In the genomic region with DNA sequence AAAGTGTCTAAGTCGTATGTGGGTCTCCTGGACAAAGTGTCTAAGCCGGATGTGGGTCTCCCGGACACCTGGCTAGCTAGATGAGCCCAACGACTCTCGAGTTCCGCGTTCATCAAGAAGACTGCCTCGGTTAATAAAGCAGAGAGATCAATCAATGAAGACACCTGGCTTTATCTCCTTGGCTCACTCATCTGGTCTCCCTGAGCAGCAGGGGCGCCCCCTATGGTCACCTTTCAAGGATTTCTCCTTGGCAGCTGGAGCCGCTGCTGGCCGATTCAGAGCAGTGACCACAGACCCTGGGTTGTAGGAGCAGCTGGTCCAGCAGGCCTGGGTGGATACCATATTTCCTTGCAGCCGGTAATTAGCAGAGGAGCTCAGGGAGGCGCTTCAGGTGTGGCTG, we compare ENCODE assay signal across 7 mouse cellular contexts. TPM values are rescaled to one million over a fixed set of nuclear protein-coding genes. Genes with fewer than 3 reads are reported as not detected.
DNase-seq lines count a peak whose midpoint lies in the region; ATAC-seq and TF ChIP-seq lines count a peak whose summit lies in the region.

No protein-coding gene starts in this region.

- no peaks in the 10 kb centered on the region for H3K4me1 ChIP-seq in liver, embryonic 14.5 days (replicated peaks; ENCODE audit: control insufficient read depth in 2 of 2, insufficient read depth in 2 of 2, low read length in 1 of 2)
- peaks cover 17% of the 10 kb centered on the region for H3K4me1 ChIP-seq in embryonic facial prominence, embryonic 15.5 days
- H3K4me1 ChIP-seq in kidney, embryonic 16.5 days (ENCODE audit: insufficient read depth, low read length): peaks cover 29% of the 10 kb centered on the region
- H3K4me1 ChIP-seq in neural tube, embryonic 13.5 days (replicated peaks): peaks cover 19% of the 10 kb centered on the region

- no peak for ATAC-seq in liver, embryonic 14.5 days (ENCODE audit: insufficient read depth)
- ATAC-seq in embryonic facial prominence, embryonic 15.5 days (ENCODE audit: insufficient number of reproducible peaks, low FRiP score, low TSS enrichment, low read depth): no peak
- ATAC-seq in kidney, embryonic 16.5 days (ENCODE audit: low FRiP score, low TSS enrichment): no peak
- ATAC-seq in neural tube, embryonic 13.5 days (ENCODE audit: low read depth): no peak
- no peak for ATAC-seq in megakaryocyte, adult 5-6 weeks (ENCODE audit: poor library complexity, severe bottlenecking)
- ATAC-seq in activated CD4-positive, CD25-positive, alpha-beta regulatory T cell, adult 4 months: no peak

- peak; percentile 41; the same call in 1 of the 2 replicates for TF ChIP-seq CTCF in liver, embryonic 14.5 days (IDR thresholded peaks at IDR 0.05; ENCODE audit: low read depth)

- no peak overlapping the region for H3K4me3 ChIP-seq in liver, embryonic 14.5 days (ENCODE audit: insufficient read depth in 1 of 2, low read depth in 2 of 2, low read length in 2 of 2)
- peak overlapping the region; percentile 68 for H3K4me3 ChIP-seq in embryonic facial prominence, embryonic 15.5 days (replicated peaks)
- H3K4me3 ChIP-seq in kidney, embryonic 16.5 days (ENCODE audit: low read length): peak overlapping the region; percentile 66; the same call in 1 of the 2 replicates
- no peak overlapping the region for H3K4me3 ChIP-seq in neural tube, embryonic 13.5 days

- 19% methylated on average over 13 of the region's 13 CpGs for WGBS in liver, embryonic 14.5 days (ENCODE audit: insufficient replicate concordance)
- 22% methylated on average over 13 of the region's 13 CpGs for WGBS in embryonic facial prominence, embryonic 15.5 days
- 18% methylated on average over 13 of the region's 13 CpGs for WGBS in kidney, embryonic 16.5 days
- WGBS in neural tube, embryonic 13.5 days: 20% methylated on average over 13 of the region's 13 CpGs

- no peak overlapping the region for H3K4me2 ChIP-seq in liver, embryonic 14.5 days (ENCODE audit: low read depth)
- peak overlapping the region; percentile 100 for H3K4me2 ChIP-seq in embryonic facial prominence, embryonic 15.5 days (replicated peaks)
- peak overlapping the region; percentile 100 for H3K4me2 ChIP-seq in kidney, embryonic 16.5 days (replicated peaks; ENCODE audit: low read depth, low read length)
- peak overlapping the region; percentile 99 for H3K4me2 ChIP-seq in neural tube, embryonic 13.5 days

- TF ChIP-seq EP300 in liver, embryonic 14.5 days (IDR thresholded peaks at IDR 0.05; ENCODE audit: low read depth): no peak

- no peaks in the 10 kb centered on the region for H3K36me3 ChIP-seq in liver, embryonic 14.5 days (replicated peaks; ENCODE audit: control insufficient read depth, insufficient read depth, low read depth)
- no peaks in the 10 kb centered on the region for H3K36me3 ChIP-seq in embryonic facial prominence, embryonic 15.5 days
- no peaks in the 10 kb centered on the region for H3K36me3 ChIP-seq in kidney, embryonic 16.5 days (ENCODE audit: insufficient read depth, low read length)
- no peaks in the 10 kb centered on the region for H3K36me3 ChIP-seq in neural tube, embryonic 13.5 days

- peaks cover 39% of the 10 kb centered on the region for H3K27me3 ChIP-seq in liver, embryonic 14.5 days (ENCODE audit: control insufficient read depth, insufficient read depth, low read length)
- H3K27me3 ChIP-seq in embryonic facial prominence, embryonic 15.5 days: peaks cover 9% of the 10 kb centered on the region
- peaks cover 31% of the 10 kb centered on the region; the same call in 1 of the 2 replicates for H3K27me3 ChIP-seq in kidney, embryonic 16.5 days (ENCODE audit: insufficient read depth, low read length)
- peaks cover 64% of the 10 kb centered on the region for H3K27me3 ChIP-seq in neural tube, embryonic 13.5 days

- H3K9ac ChIP-seq in liver, embryonic 14.5 days (replicated peaks): no peak overlapping the region
- no peak overlapping the region for H3K9ac ChIP-seq in embryonic facial prominence, embryonic 15.5 days
- no peak overlapping the region for H3K9ac ChIP-seq in kidney, embryonic 16.5 days (replicated peaks; ENCODE audit: low read length)
- peak overlapping the region; percentile 23; the same call in 1 of the 2 replicates for H3K9ac ChIP-seq in neural tube, embryonic 13.5 days

- no peak overlapping the region for H3K27ac ChIP-seq in liver, embryonic 14.5 days
- H3K27ac ChIP-seq in embryonic facial prominence, embryonic 15.5 days (replicated peaks): no peak overlapping the region
- no peak overlapping the region for H3K27ac ChIP-seq in kidney, embryonic 16.5 days (ENCODE audit: low read length)
- no peak overlapping the region for H3K27ac ChIP-seq in neural tube, embryonic 13.5 days (replicated peaks)

- no peak for DNase-seq in liver, embryonic 14.5 days (ENCODE audit: low read depth in 3 of 3, low spot score in 3 of 3)
- DNase-seq in liver: no peak

- no peaks in the 10 kb centered on the region for H3K9me3 ChIP-seq in liver, embryonic 14.5 days (ENCODE audit: control insufficient read depth, low read length)
- H3K9me3 ChIP-seq in embryonic facial prominence, embryonic 15.5 days (replicated peaks): no peaks in the 10 kb centered on the region
- H3K9me3 ChIP-seq in kidney, embryonic 16.5 days (ENCODE audit: low read length): no peaks in the 10 kb centered on the region; the same call in 1 of the 2 replicates
- H3K9me3 ChIP-seq in neural tube, embryonic 13.5 days: no peaks in the 10 kb centered on the region

RNA-seq across cellular contexts. Expression of a gene that starts 7.8 kb away (rescaled TPM):
- polyA plus RNA-seq in liver, embryonic 14.5 days (2012; rRNA removed): not detected in 2 replicates
- polyA plus RNA-seq in liver, embryonic 14.5 days (2014; fragmentation: Nextera tagmentation; extraction: Ambion mirVana): not detected in 2 replicates
- 0.35 and 0.58 TPM in 2 replicates for polyA plus RNA-seq in embryonic facial prominence, embryonic 15.5 days (2015; fragmentation: Nextera tagmentation; extraction: Ambion mirVana)
- polyA plus RNA-seq in kidney, embryonic 16.5 days (2015; fragmentation: Nextera tagmentation; extraction: Ambion mirVana): 0.24 and 0.30 TPM in 2 replicates
- 0.43 and 0.50 TPM in 2 replicates for polyA plus RNA-seq in neural tube, embryonic 13.5 days (2015; fragmentation: Nextera tagmentation; extraction: Ambion mirVana)
- total RNA-seq in megakaryocyte, adult 5-6 weeks (2015): not detected in 2 replicates
- not detected in 2 replicates for total RNA-seq in megakaryocyte, adult 5-6 weeks (2017)
- not detected for polyA plus RNA-seq in activated CD4-positive, CD25-positive, alpha-beta regulatory T cell, adult 4 months (2017; shearing (Covaris generic))

RNA-seq across cellular contexts. Expression of a gene that starts 23.0 kb away (rescaled TPM):
- polyA plus RNA-seq in liver, embryonic 14.5 days (2012; rRNA removed): 3.9 and 7.9 TPM in 2 replicates
- polyA plus RNA-seq in liver, embryonic 14.5 days (2014; fragmentation: Nextera tagmentation; extraction: Ambion mirVana): 1.2 and 1.9 TPM in 2 replicates
- 16.1 and 18.5 TPM in 2 replicates for polyA plus RNA-seq in embryonic facial prominence, embryonic 15.5 days (2015; fragmentation: Nextera tagmentation; extraction: Ambion mirVana)
- 12.5 and 17.7 TPM in 2 replicates for polyA plus RNA-seq in kidney, embryonic 16.5 days (2015; fragmentation: Nextera tagmentation; extraction: Ambion mirVana)
- 2.7 TPM in 2 replicates for polyA plus RNA-seq in neural tube, embryonic 13.5 days (2015; fragmentation: Nextera tagmentation; extraction: Ambion mirVana)
- total RNA-seq in megakaryocyte, adult 5-6 weeks (2015): not detected in 2 replicates
- total RNA-seq in megakaryocyte, adult 5-6 weeks (2017): not detected in 2 replicates
- polyA plus RNA-seq in activated CD4-positive, CD25-positive, alpha-beta regulatory T cell, adult 4 months (2017; shearing (Covaris generic)): under 1 TPM in 1 of 2 experiments, not detected in 1; 0.66 TPM

RNA-seq across cellular contexts. Expression of a gene that starts 33.2 kb away (rescaled TPM):
- 0.04 and 0.06 TPM in 2 replicates for polyA plus RNA-seq in liver, embryonic 14.5 days (2012; rRNA removed)
- polyA plus RNA-seq in liver, embryonic 14.5 days (2014; fragmentation: Nextera tagmentation; extraction: Ambion mirVana): not detected in 2 replicates
- polyA plus RNA-seq in embryonic facial prominence, embryonic 15.5 days (2015; fragmentation: Nextera tagmentation; extraction: Ambion mirVana): 0.94 and 1.3 TPM in 2 replicates
- polyA plus RNA-seq in kidney, embryonic 16.5 days (2015; fragmentation: Nextera tagmentation; extraction: Ambion mirVana): 0.55 and 0.72 TPM in 2 replicates
- polyA plus RNA-seq in neural tube, embryonic 13.5 days (2015; fragmentation: Nextera tagmentation; extraction: Ambion mirVana): 1.7 and 2.0 TPM in 2 replicates
- total RNA-seq in megakaryocyte, adult 5-6 weeks (2015): 0.16 and 0.20 TPM in 2 replicates
- total RNA-seq in megakaryocyte, adult 5-6 weeks (2017): not detected in 2 replicates
- under 1 TPM; 0.16 to 0.34 TPM for polyA plus RNA-seq in activated CD4-positive, CD25-positive, alpha-beta regulatory T cell, adult 4 months (2017; shearing (Covaris generic))

RNA-seq across cellular contexts. Expression of a gene that starts 33.4 kb away (rescaled TPM):
- 9.1 and 12.4 TPM in 2 replicates for polyA plus RNA-seq in liver, embryonic 14.5 days (2012; rRNA removed)
- polyA plus RNA-seq in liver, embryonic 14.5 days (2014; fragmentation: Nextera tagmentation; extraction: Ambion mirVana): 3.5 and 4.2 TPM in 2 replicates
- 46.2 and 50.4 TPM in 2 replicates for polyA plus RNA-seq in embryonic facial prominence, embryonic 15.5 days (2015; fragmentation: Nextera tagmentation; extraction: Ambion mirVana)
- 56.9 and 57.8 TPM in 2 replicates for polyA plus RNA-seq in kidney, embryonic 16.5 days (2015; fragmentation: Nextera tagmentation; extraction: Ambion mirVana)
- polyA plus RNA-seq in neural tube, embryonic 13.5 days (2015; fragmentation: Nextera tagmentation; extraction: Ambion mirVana): 75.0 and 88.0 TPM in 2 replicates
- 2.8 and 3.0 TPM in 2 replicates for total RNA-seq in megakaryocyte, adult 5-6 weeks (2015)
- total RNA-seq in megakaryocyte, adult 5-6 weeks (2017): 4.5 and 5.1 TPM in 2 replicates
- 1 to 10 TPM; 7.2 to 9.7 TPM for polyA plus RNA-seq in activated CD4-positive, CD25-positive, alpha-beta regulatory T cell, adult 4 months (2017; shearing (Covaris generic))

Comparison
In these comparisons a context has a peak if more than half of its experiments do, and no peak if none do; other contexts are left out.
1. H3K4me3 ChIP-seq: peak in embryonic facial prominence, embryonic 15.5 days (single experiment) and kidney, embryonic 16.5 days (single experiment); none in liver, embryonic 14.5 days (0 of 2) and neural tube, embryonic 13.5 days (single experiment).